Mouse (Mus musculus): ENCODE measurements around the gene Umps. TPM values are rescaled to one million over a fixed set of nuclear protein-coding genes. Genes with fewer than 3 reads are reported as not detected.
A peak's percentile ranks its signal among the peaks of the same experiment; 100 is the strongest.

Gene Umps
- polyA plus RNA-seq, 1 experiment = 18.9 TPM

DNA sequence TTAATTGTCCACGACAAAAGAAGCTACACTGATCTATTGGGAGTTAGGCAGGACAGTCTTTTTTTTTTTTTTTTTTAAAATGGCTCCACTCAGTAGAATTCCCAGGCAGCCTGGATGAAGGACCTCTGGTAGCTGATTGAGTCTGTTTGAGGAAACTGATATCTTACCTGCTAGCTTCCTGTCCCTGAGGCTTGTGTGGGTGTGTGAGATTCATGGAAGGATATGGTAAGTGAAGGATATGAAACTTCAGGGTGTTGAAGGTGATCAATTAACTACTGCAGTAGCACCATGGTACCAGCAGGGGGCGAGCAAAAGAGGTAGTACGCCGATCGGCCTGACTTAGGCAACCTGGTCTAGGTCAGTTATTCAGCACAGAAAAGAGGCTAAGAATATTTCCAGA is 29.2 kb upstream of the Umps start:
- no peak overlapping the region for H3ac ChIP-seq (ENCODE audit: control insufficient read depth, insufficient read length)
- no peak overlapping the region for H3K4me3 ChIP-seq
- TF ChIP-seq MYOG (IDR thresholded peaks at IDR 0.05; ENCODE audit: control insufficient read depth in 1 of 3, insufficient read depth in 1 of 3, insufficient read length in 2 of 3, low read depth in 2 of 3) (no peak), MAX (IDR thresholded peaks at IDR 0.05; ENCODE audit: low read depth) (no peak), MYOD1 (IDR thresholded peaks at IDR 0.05; ENCODE audit: control insufficient read depth in 1 of 3, insufficient read length in 2 of 3, low read depth in 2 of 3) (no peak), REST (IDR thresholded peaks at IDR 0.05; ENCODE audit: insufficient read depth, insufficient read length) (no peak), CEBPB (IDR thresholded peaks at IDR 0.05; ENCODE audit: insufficient read depth, poor library complexity, severe bottlenecking) (no peak), POLR2AphosphoS2 (IDR thresholded peaks at IDR 0.05; ENCODE audit: insufficient read length, low read depth) (no peak), POLR2A (IDR thresholded peaks at IDR 0.05; ENCODE audit: insufficient read length, low read depth) (no peak), USF1 (IDR thresholded peaks at IDR 0.05; ENCODE audit: low read depth) (no peak), TCF3 (IDR thresholded peaks at IDR 0.05; ENCODE audit: insufficient read length, low read depth) (no peak), E2F4 (IDR thresholded peaks at IDR 0.05; ENCODE audit: insufficient read depth) (no peak), SRF (IDR thresholded peaks at IDR 0.05; ENCODE audit: control insufficient read depth, insufficient read length, low read depth) (no peak)
- H3K79me2 ChIP-seq (ENCODE audit: control insufficient read depth, insufficient read depth) = no peaks in the 10 kb centered on the region
- no peaks in the 10 kb centered on the region for H3K36me3 ChIP-seq (ENCODE audit: control insufficient read depth, insufficient read depth)
- H3K27me3 ChIP-seq (ENCODE audit: control insufficient read depth, insufficient read depth, insufficient read length) = peaks cover 6% of the 10 kb centered on the region
- peak overlapping the region; percentile 22 for H3K4me2 ChIP-seq (ENCODE audit: low read depth)

DNA sequence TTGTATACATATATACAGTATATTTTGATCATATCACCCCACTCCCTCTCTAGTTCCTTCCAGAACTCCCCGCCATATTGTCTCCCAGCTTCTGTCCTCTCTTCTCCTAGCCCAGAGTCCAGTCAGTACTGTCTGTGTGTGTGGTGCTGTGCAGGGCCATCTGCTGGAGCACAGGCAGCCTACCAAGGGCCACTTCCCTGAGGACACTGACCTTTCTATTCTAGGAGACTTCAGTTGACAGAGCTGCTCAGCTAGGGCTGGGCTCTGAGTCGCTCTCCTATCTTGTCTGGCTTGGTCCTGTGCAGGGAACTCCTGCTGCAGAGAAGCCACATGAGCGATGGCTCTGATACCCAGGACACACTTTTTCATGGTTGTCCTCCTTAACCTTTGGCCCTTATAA is 28.7 kb upstream of the Umps start:
- H3K4me3 ChIP-seq = no peak overlapping the region
- H3K4me2 ChIP-seq (ENCODE audit: low read depth) = no peak overlapping the region
- no peak for TF ChIP-seq POLR2AphosphoS2 (IDR thresholded peaks at IDR 0.05; ENCODE audit: insufficient read length, low read depth)
- no peak for TF ChIP-seq MAX (IDR thresholded peaks at IDR 0.05; ENCODE audit: low read depth)
- no peak for TF ChIP-seq SRF (IDR thresholded peaks at IDR 0.05; ENCODE audit: control insufficient read depth, insufficient read length, low read depth)
- TF ChIP-seq E2F4 (IDR thresholded peaks at IDR 0.05; ENCODE audit: insufficient read depth) = no peak
- TF ChIP-seq TCF3 (IDR thresholded peaks at IDR 0.05; ENCODE audit: insufficient read length, low read depth) = no peak
- no peak for TF ChIP-seq POLR2A (IDR thresholded peaks at IDR 0.05; ENCODE audit: insufficient read length, low read depth)
- TF ChIP-seq MYOD1 (IDR thresholded peaks at IDR 0.05; ENCODE audit: control insufficient read depth in 1 of 3, insufficient read length in 2 of 3, low read depth in 2 of 3) = no peak
- no peaks in the 10 kb centered on the region for H3K36me3 ChIP-seq (ENCODE audit: control insufficient read depth, insufficient read depth)
- no peak overlapping the region for H3ac ChIP-seq (ENCODE audit: control insufficient read depth, insufficient read length)
- peaks cover 6% of the 10 kb centered on the region for H3K27me3 ChIP-seq (ENCODE audit: control insufficient read depth, insufficient read depth, insufficient read length)
- no peaks in the 10 kb centered on the region for H3K79me2 ChIP-seq (ENCODE audit: control insufficient read depth, insufficient read depth)

DNA sequence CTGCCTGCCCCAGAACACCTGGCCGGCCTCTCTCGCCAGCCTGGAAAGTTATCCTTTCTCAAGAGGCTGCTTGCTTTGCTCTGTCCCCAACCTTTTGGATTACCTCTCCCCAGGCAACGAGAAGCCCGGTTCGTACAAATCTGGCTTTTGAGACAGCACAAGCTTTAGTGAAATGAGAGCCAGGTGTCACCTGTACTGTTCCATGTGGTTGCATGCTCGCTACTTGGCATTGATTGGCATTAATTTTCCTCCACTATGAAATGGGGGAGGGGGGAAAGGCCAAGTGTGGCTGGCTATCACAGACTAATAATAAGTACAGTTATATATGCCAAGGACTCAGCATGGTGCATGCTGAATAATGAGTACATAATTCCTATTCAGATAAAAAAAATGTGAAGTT is 27.5 kb upstream of the Umps start:
- Histone ChIP-seq H3K27me3 (ENCODE audit: control insufficient read depth, insufficient read depth, insufficient read length) (peaks cover 6% of the 10 kb centered on the region), H3K4me3 (no peak overlapping the region), H3K36me3 (ENCODE audit: control insufficient read depth, insufficient read depth) (no peaks in the 10 kb centered on the region), H3K79me2 (ENCODE audit: control insufficient read depth, insufficient read depth) (no peaks in the 10 kb centered on the region), H3ac (ENCODE audit: control insufficient read depth, insufficient read length) (no peak overlapping the region), H3K4me2 (ENCODE audit: low read depth) (no peak overlapping the region)
- TF ChIP-seq POLR2AphosphoS2 (IDR thresholded peaks at IDR 0.05; ENCODE audit: insufficient read length, low read depth) = no peak
- no peak for TF ChIP-seq MAX (IDR thresholded peaks at IDR 0.05; ENCODE audit: low read depth)
- TF ChIP-seq SRF (IDR thresholded peaks at IDR 0.05; ENCODE audit: control insufficient read depth, insufficient read length, low read depth) = no peak
- no peak for TF ChIP-seq CEBPB (IDR thresholded peaks at IDR 0.05; ENCODE audit: insufficient read depth, poor library complexity, severe bottlenecking)
- no peak for TF ChIP-seq TCF3 (IDR thresholded peaks at IDR 0.05; ENCODE audit: insufficient read length, low read depth)
- TF ChIP-seq E2F4 (IDR thresholded peaks at IDR 0.05; ENCODE audit: insufficient read depth) = no peak
- no peak for TF ChIP-seq POLR2A (IDR thresholded peaks at IDR 0.05; ENCODE audit: insufficient read length, low read depth)
- TF ChIP-seq REST (IDR thresholded peaks at IDR 0.05; ENCODE audit: insufficient read depth, insufficient read length) = no peak
- no peak for TF ChIP-seq MYOD1 (IDR thresholded peaks at IDR 0.05; ENCODE audit: control insufficient read depth in 1 of 3, insufficient read length in 2 of 3, low read depth in 2 of 3)
- TF ChIP-seq TCF12 (IDR thresholded peaks at IDR 0.05; ENCODE audit: insufficient read depth, poor library complexity, severe bottlenecking) = no peak
- TF ChIP-seq MYOG (IDR thresholded peaks at IDR 0.05; ENCODE audit: control insufficient read depth in 1 of 3, insufficient read depth in 1 of 3, insufficient read length in 2 of 3, low read depth in 2 of 3) = no peak
- TF ChIP-seq USF1 (IDR thresholded peaks at IDR 0.05; ENCODE audit: low read depth) = no peak

DNA sequence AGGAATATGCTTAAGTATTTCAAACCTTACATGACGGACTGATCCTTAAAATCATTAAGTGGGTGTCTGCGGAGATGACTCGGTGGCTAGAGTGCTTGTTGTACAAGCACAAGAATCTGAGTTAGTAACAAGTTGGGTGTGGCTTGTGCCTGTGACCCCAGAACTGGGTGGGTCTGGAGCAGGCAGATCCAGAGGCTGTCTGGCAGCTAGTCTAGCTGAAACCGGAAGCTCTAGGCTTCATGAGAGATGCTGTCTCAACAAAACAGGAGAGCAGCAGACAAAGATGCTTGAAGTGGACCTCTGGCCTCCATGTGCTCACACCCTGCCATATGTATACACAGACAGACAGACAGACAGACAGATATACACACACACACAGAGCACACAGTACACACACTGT is 23.9 kb upstream of the Umps start:
- Histone ChIP-seq H3K36me3 (ENCODE audit: control insufficient read depth, insufficient read depth) (no peaks in the 10 kb centered on the region), H3K79me2 (ENCODE audit: control insufficient read depth, insufficient read depth) (no peaks in the 10 kb centered on the region), H3K4me3 (no peak overlapping the region), H3K27me3 (ENCODE audit: control insufficient read depth, insufficient read depth, insufficient read length) (no peaks in the 10 kb centered on the region), H3K4me2 (ENCODE audit: low read depth) (no peak overlapping the region), H3ac (ENCODE audit: control insufficient read depth, insufficient read length) (no peak overlapping the region)
- TF ChIP-seq MYOG (IDR thresholded peaks at IDR 0.05; ENCODE audit: control insufficient read depth in 1 of 3, insufficient read depth in 1 of 3, insufficient read length in 2 of 3, low read depth in 2 of 3) (no peak), TCF12 (IDR thresholded peaks at IDR 0.05; ENCODE audit: insufficient read depth, poor library complexity, severe bottlenecking) (no peak), TCF3 (IDR thresholded peaks at IDR 0.05; ENCODE audit: insufficient read length, low read depth) (no peak), POLR2AphosphoS2 (IDR thresholded peaks at IDR 0.05; ENCODE audit: insufficient read length, low read depth) (no peak), MAX (IDR thresholded peaks at IDR 0.05; ENCODE audit: low read depth) (no peak), REST (IDR thresholded peaks at IDR 0.05; ENCODE audit: insufficient read depth, insufficient read length) (no peak), E2F4 (IDR thresholded peaks at IDR 0.05; ENCODE audit: insufficient read depth) (no peak), SRF (IDR thresholded peaks at IDR 0.05; ENCODE audit: control insufficient read depth, insufficient read length, low read depth) (no peak), USF1 (IDR thresholded peaks at IDR 0.05; ENCODE audit: low read depth) (no peak)

DNA sequence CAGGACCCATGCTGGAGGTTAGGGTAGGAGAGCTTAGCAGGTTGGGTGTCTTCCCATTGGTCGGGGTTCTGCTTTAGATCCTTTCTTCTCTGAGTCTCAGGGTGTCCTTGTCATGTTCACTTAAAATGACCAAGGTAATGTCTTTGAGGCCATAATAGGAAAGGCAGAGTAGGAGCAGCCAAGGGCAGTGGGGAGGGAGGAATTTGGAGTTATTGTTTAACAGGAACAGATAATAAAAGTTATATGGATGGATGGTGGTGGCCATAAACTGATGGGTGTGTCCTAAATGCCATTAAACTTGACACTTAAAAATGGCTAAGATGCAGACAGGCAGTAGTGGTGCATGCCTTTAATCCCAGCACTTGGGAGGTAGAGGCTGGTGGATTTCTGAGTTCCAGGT is 22.3 kb upstream of the Umps start:
- no peak overlapping the region for H3K4me3 ChIP-seq
- no peak for TF ChIP-seq POLR2AphosphoS2 (IDR thresholded peaks at IDR 0.05; ENCODE audit: insufficient read length, low read depth)
- no peaks in the 10 kb centered on the region for H3K27me3 ChIP-seq (ENCODE audit: control insufficient read depth, insufficient read depth, insufficient read length)
- no peaks in the 10 kb centered on the region for H3K79me2 ChIP-seq (ENCODE audit: control insufficient read depth, insufficient read depth)
- no peak overlapping the region for H3K4me2 ChIP-seq (ENCODE audit: low read depth)
- no peak overlapping the region for H3ac ChIP-seq (ENCODE audit: control insufficient read depth, insufficient read length)
- H3K36me3 ChIP-seq (ENCODE audit: control insufficient read depth, insufficient read depth) = no peaks in the 10 kb centered on the region
